Mouse (Mus musculus): Measurements from ENCODE around the gene Suclg1. TPM values are rescaled to one million over a fixed set of nuclear protein-coding genes. Genes with fewer than 3 reads are reported as not detected.

The Suclg1 gene
- total RNA-seq, 2 experiments from 2014 or later: 113 to 133 TPM

GRCm38 (mm10) chr6:73280546-73281115 lies 32.4 kb downstream of the Suclg1 start:
- H3K27ac ChIP-seq: no peak overlapping the region
- intact Hi-C loops (cut with DNase I): no loop called here
- no peak for TF ChIP-seq CTCF (IDR thresholded peaks at IDR 0.05)
- DNase-seq (ENCODE audit: extremely low spot score in 1 of 2, low spot score in 2 of 2): no peak
- no peak overlapping the region for H3K4me3 ChIP-seq

GRCm38 (mm10) chr6:73286326-73286725 lies 38.1 kb downstream of the Suclg1 start:
- no peak overlapping the region for H3K4me3 ChIP-seq
- intact Hi-C loops (cut with DNase I): no loop called here
- DNase-seq (ENCODE audit: extremely low spot score in 1 of 2, low spot score in 2 of 2): no peak
- no peak overlapping the region for H3K27ac ChIP-seq
- TF ChIP-seq CTCF (IDR thresholded peaks at IDR 0.05): no peak; the same call in 1 of the 2 replicates

GRCm38 (mm10) chr6:73306837-73307236 lies 58.7 kb downstream of the Suclg1 start:
- intact Hi-C loops (cut with DNase I): no loop called here
- TF ChIP-seq CTCF (IDR thresholded peaks at IDR 0.05): no peak
- Histone ChIP-seq H3K4me3 (no peak overlapping the region), H3K27ac (no peak overlapping the region)
- DNase-seq (ENCODE audit: extremely low spot score in 1 of 2, low spot score in 2 of 2): no peak

GRCm38 (mm10) chr6:73308685-73309520 lies 60.7 kb downstream of the Suclg1 start:
- no peak overlapping the region for H3K27ac ChIP-seq
- H3K4me3 ChIP-seq: no peak overlapping the region
- TF ChIP-seq CTCF (IDR thresholded peaks at IDR 0.05): no peak
- intact Hi-C loops (cut with DNase I): no loop called here
- DNase-seq (ENCODE audit: extremely low spot score in 1 of 2, low spot score in 2 of 2): no peak

GRCm38 (mm10) chr6:73311335-73311734 lies 63.2 kb downstream of the Suclg1 start:
- no peak; the same call in 1 of the 2 replicates for TF ChIP-seq CTCF (IDR thresholded peaks at IDR 0.05)
- intact Hi-C loops (cut with DNase I): no loop called here
- H3K4me3 ChIP-seq: no peak overlapping the region
- no peak overlapping the region for H3K27ac ChIP-seq
- DNase-seq (ENCODE audit: extremely low spot score in 1 of 2, low spot score in 2 of 2): no peak

DNA sequence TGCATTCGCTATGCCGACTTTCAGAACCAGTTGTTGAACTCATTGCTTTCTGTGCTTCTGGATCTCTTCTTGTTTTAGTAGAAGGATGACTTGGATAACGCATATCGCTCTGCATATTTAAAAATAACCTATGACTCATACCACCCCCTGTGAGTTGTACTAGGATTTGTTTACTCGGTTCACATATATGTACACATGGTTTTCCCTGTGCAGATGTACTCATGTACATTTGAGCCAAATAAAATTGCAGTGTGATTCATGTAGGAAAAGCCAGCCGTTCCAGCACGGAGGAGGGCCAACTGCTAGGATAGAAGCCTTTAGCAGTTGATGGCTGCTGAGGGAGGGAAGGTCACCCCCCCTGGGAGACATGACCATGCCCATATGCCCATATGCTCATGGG lies 63.6 kb downstream of the Suclg1 start:
- peak in 1 of 2 experiments; percentile 15 for DNase-seq (ENCODE audit: extremely low spot score in 1 of 2, low spot score in 2 of 2)
- no peak overlapping the region for H3K27ac ChIP-seq
- intact Hi-C loops (cut with DNase I): no loop called here
- TF ChIP-seq CTCF (IDR thresholded peaks at IDR 0.05): no peak
- no peak overlapping the region for H3K4me3 ChIP-seq

- H3K27ac ChIP-seq: no peak overlapping the region
- intact Hi-C loops (cut with DNase I): no loop called here
- TF ChIP-seq CTCF (IDR thresholded peaks at IDR 0.05): no peak
- H3K4me3 ChIP-seq: peak overlapping the region; percentile 12
- DNase-seq (ENCODE audit: extremely low spot score in 1 of 2, low spot score in 2 of 2): peak; percentile 22 to 43
Observed at GRCm38 (mm10) chr6:73314923-73315603, 66.9 kb downstream of the Suclg1 start.

GRCm38 (mm10) chr6:73322306-73322705 lies 74.1 kb downstream of the Suclg1 start:
- TF ChIP-seq CTCF (IDR thresholded peaks at IDR 0.05): no peak
- no peak overlapping the region for H3K4me3 ChIP-seq
- no peak overlapping the region for H3K27ac ChIP-seq
- intact Hi-C loops (cut with DNase I): no loop called here
- no peak for DNase-seq (ENCODE audit: extremely low spot score in 1 of 2, low spot score in 2 of 2)

Other genes with a start within 250 kb of the Suclg1 start
- under 1 TPM; 0.41 to 0.58 TPM for gene Dnah6, start 26.7 kb upstream of the Suclg1 start, total RNA-seq (2021)
- gene 4931417E11Rik, start 221.3 kb downstream of the Suclg1 start, total RNA-seq (2021): not detected